Comparison of ENCODE assay signal across 10 mouse cellular contexts in the genomic region with DNA sequence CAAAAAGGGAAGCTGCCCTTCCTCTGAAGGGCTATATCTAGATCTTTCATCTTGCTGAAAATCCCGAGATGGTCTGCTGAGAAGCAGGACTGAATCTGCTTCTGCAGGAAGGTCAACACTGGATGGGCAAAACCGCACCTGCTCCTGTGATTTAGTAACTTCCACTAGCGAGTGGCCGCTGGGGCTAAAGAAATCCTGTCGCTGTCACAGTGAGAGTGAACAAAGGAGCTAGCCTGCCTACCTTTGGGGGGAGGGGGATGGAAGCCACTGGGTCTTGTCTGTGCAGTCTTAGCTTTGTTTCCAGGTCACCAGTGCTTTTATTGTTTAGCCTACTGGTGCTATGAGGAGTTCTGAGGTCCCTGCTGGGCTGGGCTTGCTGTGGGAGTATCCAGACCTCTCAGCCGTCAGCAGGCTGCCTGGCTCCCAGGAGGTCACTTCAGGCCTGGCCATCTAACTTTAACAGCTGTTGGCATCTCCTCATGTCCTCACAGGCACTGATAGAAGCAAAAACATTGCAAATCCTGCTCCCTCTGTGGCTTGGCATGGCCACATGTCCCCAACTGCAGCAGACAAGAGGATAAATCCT.
A peak's percentile ranks its signal among the peaks of the same experiment; 100 is the strongest.
DNase-seq lines count a peak whose midpoint lies in the region; ATAC-seq and TF ChIP-seq lines count a peak whose summit lies in the region.
"Had no signal": no experiment of that assay in that cellular context is flagged by ENCODE, and none has a peak within 500 bp of the region (broad histone marks: within the 10 kb centered on the region; RNA-seq: fewer than 3 reads in every experiment).

No protein-coding gene starts in this region.

- peaks cover 44% of the 10 kb centered on the region for H3K4me1 ChIP-seq in hindbrain, postnatal 0 days (ENCODE audit: insufficient read depth, low read length)

- H3K4me2 ChIP-seq in hindbrain, postnatal 0 days (ENCODE audit: low read depth, low read length) = no peak overlapping the region
- H3K4me2 ChIP-seq: limb, embryonic 13.5 days had no signal

- no peaks in the 10 kb centered on the region for H3K36me3 ChIP-seq in hindbrain, postnatal 0 days (ENCODE audit: insufficient read depth, low read length)
- H3K36me3 ChIP-seq: limb, embryonic 13.5 days had no signal

- no peak for ATAC-seq in hindbrain, postnatal 0 days
- ATAC-seq: Patski had no signal

- H3K4me3 ChIP-seq in hindbrain, postnatal 0 days (ENCODE audit: low read length) = no peak overlapping the region
- H3K4me3 ChIP-seq: limb, embryonic 13.5 days had no signal

- no peak for TF ChIP-seq CTCF in hindbrain, postnatal 0 days (IDR thresholded peaks at IDR 0.05; ENCODE audit: low read depth)

- 0 out of 2 replicates have a peak overlapping the region, but pooled peaks have one; percentile 1 for H3K9ac ChIP-seq in hindbrain, postnatal 0 days (replicated peaks; ENCODE audit: low read length)
- H3K9ac ChIP-seq: limb, embryonic 13.5 days had no signal

- H3K9me3 ChIP-seq in hindbrain, postnatal 0 days (ENCODE audit: low read length) = no peaks in the 10 kb centered on the region
- H3K9me3 ChIP-seq: limb, embryonic 13.5 days had no signal

- no peaks in the 10 kb centered on the region for H3K27me3 ChIP-seq in hindbrain, postnatal 0 days (ENCODE audit: insufficient read depth, low read length)
- H3K27me3 ChIP-seq: limb, embryonic 13.5 days had no signal

- peak; percentile 49 for DNase-seq in MN1 (ENCODE audit: low spot score)
- peak; percentile 36 for DNase-seq in brain, adult 2 months (ENCODE audit: low read depth, low spot score)
- peak; percentile 44 for DNase-seq in gastrocnemius, postnatal 10 days
- DNase-seq in hindbrain, postnatal 0 days (ENCODE audit: low spot score) = peak; percentile 42
- no peak for DNase-seq in frontal cortex, adult 2 months (ENCODE audit: extremely low spot score in 1 of 2, low spot score in 1 of 2)
- no peak for DNase-seq in thymus, postnatal 4 days
- no peak for DNase-seq in cerebellum, postnatal 4 days (ENCODE audit: low spot score in 2 of 2)
- no peak for DNase-seq in layer of hippocampus, adult 11-12 months (ENCODE audit: low spot score)

- 12% methylated on average over 6 of the region's 6 CpGs for WGBS in hindbrain, postnatal 0 days

- H3K27ac ChIP-seq in hindbrain, postnatal 0 days = peak overlapping the region; percentile 69
- H3K27ac ChIP-seq: limb, embryonic 13.5 days had no signal

Comparison
In these comparisons a context has a peak if more than half of its experiments do, and no peak if none do; other contexts are left out.
1. DNase-seq: peak in MN1 (single experiment), brain, adult 2 months (single experiment), gastrocnemius, postnatal 10 days (single experiment) and hindbrain, postnatal 0 days (single experiment); none in frontal cortex, adult 2 months (0 of 2), thymus, postnatal 4 days (single experiment), cerebellum, postnatal 4 days (0 of 2) and layer of hippocampus, adult 11-12 months (single experiment).